Mouse (Mus musculus) cerebellum, adult 2 months (tissue): ENCODE measurements at regions not wholly inside any gene's neighbourhood (a gene's known extent, or its start where the extent isn't known, plus 50 kb on each side); places are given as distances from the start of the nearest gene placed in this dataset.

Source experiments
- CTCF ChIP-seq: fragments of 200-500 bp; IDR thresholded peaks from 2 replicates; pipeline ENCODE4 v1.5.1; 2011; ENCODE audit warnings: low read depth, mild to moderate bottlenecking, control low read depth, low read length, moderate library complexity, borderline replicate concordance; ENCODE audit not compliant: insufficient read depth
- POLR2A ChIP-seq: fragments of 200-500 bp; IDR thresholded peaks from 2 replicates; pipeline ENCODE4 v1.6.1; 2011; ENCODE audit warnings: low read length, control low read depth, borderline replicate concordance; ENCODE audit not compliant: insufficient read depth

DNA sequence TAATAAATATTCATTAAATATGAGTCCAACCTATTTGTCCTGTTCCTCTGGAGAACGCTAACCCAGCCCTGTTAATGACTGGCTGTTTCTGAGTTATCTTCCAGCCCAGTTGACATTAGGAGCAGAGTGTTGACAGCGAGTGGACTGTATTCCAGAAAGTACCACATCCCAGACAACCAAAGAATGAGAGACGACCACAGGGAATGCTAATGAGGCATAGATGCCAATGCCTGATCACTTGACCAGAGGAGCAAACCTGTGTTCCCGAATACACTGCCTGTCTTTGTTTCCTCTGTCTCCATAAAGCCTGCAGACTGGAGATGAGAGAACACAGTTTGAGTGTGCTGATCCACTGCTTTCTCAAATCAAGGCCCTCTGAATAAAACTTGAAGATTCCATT, 74.3 kb upstream of the Lmcd1 start:
- TF ChIP-seq POLR2A (no peak), CTCF (no peak)
